Mouse (Mus musculus) E14TG2a.4 (cell line): Measurements from ENCODE around the gene Lypd9.
"Not testable (repeated sequence)": the region's sequence is repeated elsewhere in the genome, so short reads cannot be mapped to it uniquely, and the experiment has no call there.

Source experiments
- H3K27me3 ChIP-seq: 2 replicates; pipeline ENCODE4 v1.6.1; 2014; ENCODE audit warnings: low read length, control low read depth; ENCODE audit not compliant: insufficient read depth
- H3K36me3 ChIP-seq: 2 replicates; pipeline ENCODE4 v1.6.1; 2014; ENCODE audit warnings: low read length, control low read depth; ENCODE audit not compliant: insufficient read depth
- H3K4me1 ChIP-seq: replicated peaks from 2 replicates; pipeline ENCODE4 v1.6.1; 2014; ENCODE audit warnings: low read depth, low read length, control low read depth
- H3K4me3 ChIP-seq: replicated peaks from 2 replicates; pipeline ENCODE4 v1.5.1; 2014; ENCODE audit warnings: mild to moderate bottlenecking, low read length
- H3K9me3 ChIP-seq: 2 replicates; pipeline ENCODE4 v1.6.1; 2014; ENCODE audit warnings: low read length, control low read depth
- CTCF ChIP-seq: conservative IDR thresholded peaks from 2 replicates; pipeline ENCODE4 v1.5.1; 2014; ENCODE audit warnings: low read length
- NANOG ChIP-seq: IDR thresholded peaks from 2 replicates; pipeline ENCODE4 v1.6.1; 2014; ENCODE audit warnings: borderline replicate concordance, low read length, mixed read lengths
- POU5F1 ChIP-seq: IDR thresholded peaks from 2 replicates; pipeline ENCODE4 v1.6.1; 2014; ENCODE audit warnings: low read length, borderline replicate concordance

Lypd9 gene

GRCm38 (mm10) chr11:58452759-58453158, at the start of gene Lypd9:
Gene Lypd9 (minus strand): TSS chr11:58452923.
- no peaks in the 10 kb centered on the region for H3K9me3 ChIP-seq
- TF ChIP-seq POU5F1 (no peak), CTCF (no peak), NANOG (no peak)
- H3K36me3 ChIP-seq = no peaks in the 10 kb centered on the region
- H3K4me3 ChIP-seq = no peak within 1 kb of the TSS
- peaks cover 3% of the 10 kb centered on the region; the same call in 1 of the 2 replicates for H3K4me1 ChIP-seq
- peaks cover 2% of the 10 kb centered on the region; the same call in 1 of the 2 replicates for H3K27me3 ChIP-seq

DNA sequence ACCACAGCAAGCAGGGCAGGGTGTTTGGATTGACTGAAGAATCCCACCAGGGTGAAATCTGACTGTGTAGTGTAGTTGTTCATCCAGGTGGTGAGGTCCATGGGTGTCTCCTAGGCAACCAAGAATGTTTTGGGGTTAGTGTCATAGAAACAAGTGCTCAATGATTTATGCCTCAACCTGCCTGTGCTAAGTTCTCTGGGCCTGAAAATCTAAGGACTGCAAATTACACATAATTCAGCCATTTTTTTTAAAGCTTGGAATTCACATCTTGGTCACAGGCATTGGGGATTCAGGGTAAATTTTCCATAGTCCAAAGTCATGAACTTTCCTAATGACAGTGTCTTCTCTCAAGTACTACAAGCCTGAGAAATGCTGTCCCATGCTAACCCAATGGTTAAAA, 49.7 kb upstream of the Lypd9 start, which contains the start of gene Olfr331:
Olfr331 (minus strand) TSS at position 101 of the 400 bp plus-strand sequence.
- not testable (repeated sequence) for H3K4me1 ChIP-seq, H3K27me3 ChIP-seq, H3K9me3 ChIP-seq, H3K36me3 ChIP-seq, H3K4me3 ChIP-seq

GRCm38 (mm10) chr11:58499290-58499689, 46.6 kb upstream of the Lypd9 start:
- Histone ChIP-seq H3K9me3 (peaks cover 4% of the 10 kb centered on the region; the same call in 1 of the 2 replicates), H3K36me3 (no peaks in the 10 kb centered on the region), H3K27me3 (no peaks in the 10 kb centered on the region), H3K4me1 (no peaks in the 10 kb centered on the region), H3K4me3 (no peak overlapping the region)
- TF ChIP-seq CTCF (no peak), NANOG (no peak), POU5F1 (no peak)

DNA sequence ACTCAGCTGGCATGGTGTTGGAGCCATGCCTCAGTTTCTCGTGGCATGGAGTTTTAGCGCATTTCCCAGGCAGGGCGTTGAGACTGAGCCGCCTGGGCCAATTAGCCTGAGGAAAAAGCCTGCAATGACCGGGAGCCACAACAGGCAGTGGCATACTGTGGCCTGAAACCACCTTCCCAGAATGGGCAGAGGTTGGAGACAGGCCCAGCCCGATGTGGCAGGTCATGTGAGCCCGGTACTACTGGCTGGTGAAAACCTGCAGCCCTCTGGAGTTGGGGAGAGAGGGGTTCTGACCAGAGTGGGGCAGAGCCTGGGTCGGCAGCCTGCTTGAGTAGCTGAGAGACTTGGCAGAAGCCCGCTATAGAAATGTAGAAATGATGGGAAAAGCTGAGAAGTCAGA, 46.0 kb upstream of the Lypd9 start:
- TF ChIP-seq CTCF (no peak), POU5F1 (no peak), NANOG (no peak)
- Histone ChIP-seq H3K9me3 (peaks cover 4% of the 10 kb centered on the region; the same call in 1 of the 2 replicates), H3K4me3 (no peak overlapping the region), H3K4me1 (no peaks in the 10 kb centered on the region), H3K36me3 (no peaks in the 10 kb centered on the region), H3K27me3 (no peaks in the 10 kb centered on the region)

GRCm38 (mm10) chr11:58492455-58492854, 39.7 kb upstream of the Lypd9 start, which contains the start of gene Olfr332:
Gene Olfr332 (minus strand): TSS chr11:58492555.
- Histone ChIP-seq H3K4me3 (no peak within 1 kb of the TSS), H3K4me1 (no peaks in the 10 kb centered on the region), H3K36me3 (no peaks in the 10 kb centered on the region), H3K9me3 (no peaks in the 10 kb centered on the region), H3K27me3 (no peaks in the 10 kb centered on the region)
- TF ChIP-seq POU5F1 (no peak), NANOG (no peak), CTCF (no peak)

DNA sequence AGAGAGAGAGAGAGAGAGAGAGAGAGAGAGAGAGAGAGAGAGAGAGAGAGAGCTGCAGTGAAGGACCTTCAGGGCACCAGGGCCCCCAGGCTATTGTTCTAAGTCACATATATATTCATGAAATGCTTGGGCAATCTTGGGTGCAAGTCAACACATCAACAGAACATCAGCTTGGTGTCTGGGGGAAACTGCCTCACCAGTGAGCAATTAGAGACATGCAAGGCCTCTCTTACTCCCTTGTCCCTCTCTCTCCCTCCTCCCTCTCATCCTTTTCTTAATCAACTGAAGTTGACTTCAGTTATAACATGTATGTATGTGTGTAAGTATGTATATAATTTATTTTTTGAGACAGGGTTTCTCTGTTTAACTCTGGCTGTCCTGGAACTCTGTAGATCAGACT, 9.4 kb upstream of the Lypd9 start, which contains the start of gene Olfr30:
Olfr30 (minus strand) TSS at position 101 of the 400 bp plus-strand sequence.
- Histone ChIP-seq H3K4me3 (no peak within 1 kb of the TSS), H3K27me3 (peaks cover 6% of the 10 kb centered on the region), H3K9me3 (peaks cover 3% of the 10 kb centered on the region; the same call in 1 of the 2 replicates), H3K36me3 (no peaks in the 10 kb centered on the region), H3K4me1 (no peaks in the 10 kb centered on the region)
- TF ChIP-seq CTCF (no peak), NANOG (no peak), POU5F1 (no peak)

- TF ChIP-seq CTCF = no peak
- TF ChIP-seq NANOG = no peak
- no peak for TF ChIP-seq POU5F1
- Histone ChIP-seq H3K36me3 (no peaks in the 10 kb centered on the region), H3K4me3 (no peak overlapping the region), H3K4me1 (peaks cover 3% of the 10 kb centered on the region; the same call in 1 of the 2 replicates), H3K9me3 (no peaks in the 10 kb centered on the region), H3K27me3 (no peaks in the 10 kb centered on the region)
Observed at GRCm38 (mm10) chr11:58453592-58453991, 869 bp upstream of the Lypd9 start.

DNA sequence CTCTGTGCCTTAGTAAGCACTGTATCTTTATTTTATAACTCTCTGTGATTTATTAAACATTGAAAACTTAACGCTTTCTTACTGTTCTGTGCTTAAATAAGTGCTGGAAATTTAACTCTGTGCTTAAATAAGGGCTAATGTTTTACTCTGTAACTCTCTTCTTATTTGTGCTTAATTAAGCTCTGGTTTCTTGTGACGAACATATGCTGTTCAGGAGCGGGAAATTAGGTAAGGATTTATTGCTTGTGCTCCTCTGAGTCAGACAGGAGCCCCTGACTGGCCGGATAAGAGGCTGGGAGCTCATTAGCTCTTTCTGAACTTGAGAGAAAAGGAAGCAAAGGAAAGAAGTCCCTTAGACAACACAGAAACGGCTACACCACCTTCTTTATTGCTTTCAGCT, 14.9 kb downstream of the Lypd9 start:
- Histone ChIP-seq H3K36me3 (no peaks in the 10 kb centered on the region), H3K9me3 (no peaks in the 10 kb centered on the region), H3K4me1 (no peaks in the 10 kb centered on the region), H3K27me3 (no peaks in the 10 kb centered on the region), H3K4me3 (no peak overlapping the region)
- TF ChIP-seq CTCF (no peak), NANOG (no peak), POU5F1 (no peak)

DNA sequence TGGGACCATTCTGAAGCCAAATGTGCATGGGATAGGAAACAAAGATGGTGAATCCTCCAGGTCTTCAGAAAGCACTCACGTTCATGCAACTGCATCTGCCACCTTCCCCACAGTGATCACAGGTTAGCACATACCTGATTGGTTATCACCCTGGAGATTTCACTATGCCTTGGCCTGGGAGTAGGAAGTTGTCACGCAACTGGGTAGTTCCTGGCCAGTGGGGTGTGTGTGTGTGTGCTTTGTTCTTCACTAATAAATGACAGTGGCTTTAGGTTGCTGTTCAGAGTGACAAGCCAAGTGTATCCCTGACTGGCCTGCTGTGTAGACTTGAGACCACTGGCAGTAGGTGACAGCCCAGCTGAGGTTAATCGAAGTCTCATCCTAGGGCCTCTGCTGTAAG, 20.5 kb downstream of the Lypd9 start, which contains the start of gene Gm12253:
Gm12253 (plus strand) TSS at position 301 of the 400 bp plus-strand sequence.
- Histone ChIP-seq H3K36me3 (no peaks in the 10 kb centered on the region), H3K27me3 (no peaks in the 10 kb centered on the region), H3K9me3 (no peaks in the 10 kb centered on the region), H3K4me3 (no peak within 1 kb of the TSS), H3K4me1 (no peaks in the 10 kb centered on the region)
- TF ChIP-seq POU5F1 = no peak
- no peak for TF ChIP-seq NANOG
